Mouse (Mus musculus) gastrocnemius, adult 18-20 months (tissue): ENCODE measurements at regions not wholly inside any gene's neighbourhood (a gene's known extent, or its start where the extent isn't known, plus 50 kb on each side); places are given as distances from the start of the nearest gene placed in this dataset.

Source experiments
- DNase-seq: peaks from one replicate; pipeline ENCODE4 v3.0.0; 2021; ENCODE audit warnings: low spot score

GRCm38 (mm10) chr6:123930951-123931350 is 77.7 kb upstream of the Vmn2r25 start:
- peak; percentile 43 for DNase-seq

GRCm38 (mm10) chr6:123937930-123938329 is 84.7 kb upstream of the Vmn2r25 start:
- DNase-seq = no peak

- no peak for DNase-seq
Measured at GRCm38 (mm10) chr6:123961321-123961720, 63.0 kb upstream of the Vmn2r26 start.

GRCm38 (mm10) chr6:123971180-123971579 is 53.2 kb upstream of the Vmn2r26 start:
- no peak for DNase-seq
